Mouse (Mus musculus) MEL (cell line): Measurements from ENCODE around the gene Smo. TPM values are rescaled to one million over a fixed set of nuclear protein-coding genes. Genes with fewer than 3 reads are reported as not detected.

Experiments used
- DNase-seq: peaks from one replicate; pipeline ENCODE4 v3.0.0; 2011; ENCODE audit warnings: low read depth, low spot score
- H3K27ac ChIP-seq: 2 replicates; pipeline ENCODE4 v1.5.1; 2012; ENCODE audit warnings: low read depth, mild to moderate bottlenecking, control low read depth, low read length, moderate library complexity; ENCODE audit not compliant: control insufficient read depth
- H3K27me3 ChIP-seq, 2 experiments: fragments of 150-350 bp in 1 of 2; sonication (generic) in 1 of 2; 2 replicates each; pipeline ENCODE4 v1.6.1; 2012; ENCODE audit warnings: low read length in 2 of 2, mild to moderate bottlenecking in 2 of 2, improper control_type of control experiment in 1 of 2, moderate library complexity in 1 of 2; ENCODE audit not compliant: insufficient read depth in 2 of 2, control insufficient read depth in 1 of 2
- H3K36me3 ChIP-seq, 2 experiments: 2 replicates each; pipeline ENCODE4 v1.6.1; 2012 to 2014; ENCODE audit warnings: low read length in 2 of 2, improper control_type of control experiment in 1 of 2, inconsistent platforms in 1 of 2, mild to moderate bottlenecking in 1 of 2; ENCODE audit not compliant: insufficient read depth in 2 of 2, control insufficient read depth in 1 of 2
- H3K4me1 ChIP-seq, 2 experiments: fragments of 150-350 bp in 1 of 2; sonication (generic) in 1 of 2; 2 replicates each; pipeline ENCODE4 v1.6.1; 2012; ENCODE audit warnings: low read length in 2 of 2, improper control_type of control experiment in 1 of 2, mild to moderate bottlenecking in 1 of 2; ENCODE audit not compliant: insufficient read depth in 2 of 2, control insufficient read depth in 1 of 2
- H3K4me3 ChIP-seq, 2 experiments: fragments of 150-350 bp in 1 of 2; sonication (generic) in 1 of 2; 2 replicates each; pipeline ENCODE4 v1.5.1; 2012; ENCODE audit warnings: low read depth in 2 of 2, low read length in 2 of 2, mild to moderate bottlenecking in 2 of 2, moderate library complexity in 2 of 2, control low read depth in 1 of 2, improper control_type of control experiment in 1 of 2; ENCODE audit not compliant: control insufficient read depth in 1 of 2, insufficient read depth in 1 of 2
- H3K79me2 ChIP-seq: 2 replicates; pipeline ENCODE4 v1.6.1; 2012; ENCODE audit warnings: mild to moderate bottlenecking, low read length, moderate library complexity; ENCODE audit not compliant: control insufficient read depth, poor library complexity, insufficient read depth
- H3K9ac ChIP-seq: 2 replicates; pipeline ENCODE4 v1.6.1; 2012; ENCODE audit warnings: low read depth, mild to moderate bottlenecking, control low read depth, low read length, moderate library complexity; ENCODE audit not compliant: control insufficient read depth, poor library complexity, severe bottlenecking
- H3K9me3 ChIP-seq: fragments of 150-350 bp; sonication (generic); replicated peaks from 2 replicates; pipeline ENCODE4 v1.6.1; 2012; ENCODE audit warnings: mild to moderate bottlenecking, low read length, improper control_type of control experiment, moderate library complexity; ENCODE audit not compliant: insufficient read depth
- CHD2 ChIP-seq: IDR thresholded peaks from 2 replicates; pipeline ENCODE4 v1.6.1; 2011; ENCODE audit warnings: low read length, improper control_type of control experiment
- CTCF ChIP-seq, 3 experiments: IDR thresholded peaks in 2 of 3; conservative IDR thresholded peaks in 1 of 3; 2 replicates each; pipeline ENCODE4 v1.5.1; 2011 to 2012; ENCODE audit warnings: low read length in 3 of 3, low read depth in 2 of 3, mild to moderate bottlenecking in 2 of 3, improper control_type of control experiment in 1 of 3, inconsistent platforms in 1 of 3, mixed read lengths in 1 of 3, moderate library complexity in 1 of 3; ENCODE audit not compliant: control insufficient read depth in 1 of 3, insufficient read depth in 1 of 3, poor library complexity in 1 of 3, severe bottlenecking in 1 of 3
- E2F4 ChIP-seq: IDR thresholded peaks from 2 replicates; pipeline ENCODE4 v1.6.1; 2011; ENCODE audit warnings: low read depth, low read length, improper control_type of control experiment, borderline replicate concordance
- ETS1 ChIP-seq: IDR thresholded peaks from 2 replicates; pipeline ENCODE4 v1.6.1; 2012; ENCODE audit warnings: low read depth, mild to moderate bottlenecking, inconsistent platforms, low read length, improper control_type of control experiment, moderate library complexity
- GABPA ChIP-seq: IDR thresholded peaks from 2 replicates; pipeline ENCODE4 v1.6.1; 2012; ENCODE audit warnings: low read depth, mild to moderate bottlenecking, inconsistent platforms, low read length, improper control_type of control experiment, moderate library complexity
- HCFC1 ChIP-seq: IDR thresholded peaks from 2 replicates; pipeline ENCODE4 v1.6.1; 2012; ENCODE audit warnings: low read depth, mild to moderate bottlenecking, inconsistent platforms, low read length, improper control_type of control experiment, moderate library complexity
- MAX ChIP-seq: IDR thresholded peaks from 2 replicates; pipeline ENCODE4 v1.6.1; 2011; ENCODE audit warnings: low read length, improper control_type of control experiment
- MEF2A ChIP-seq: IDR thresholded peaks from 2 replicates; pipeline ENCODE4 v1.6.1; 2014; ENCODE audit warnings: low read depth, mild to moderate bottlenecking, inconsistent platforms, low read length, improper control_type of control experiment; ENCODE audit not compliant: poor library complexity, insufficient replicate concordance, severe bottlenecking; ENCODE audit errors: extremely low read depth
- MXI1 ChIP-seq: IDR thresholded peaks from 2 replicates; pipeline ENCODE4 v1.6.1; 2011; ENCODE audit warnings: mild to moderate bottlenecking, low read depth, low read length, improper control_type of control experiment
- MYB ChIP-seq: IDR thresholded peaks from 2 replicates; pipeline ENCODE4 v1.6.1; 2011; ENCODE audit warnings: mild to moderate bottlenecking, low read depth, low read length, improper control_type of control experiment
- MYC ChIP-seq: IDR thresholded peaks from 2 replicates; pipeline ENCODE4 v1.6.1; 2011; ENCODE audit warnings: low read depth, mild to moderate bottlenecking, low read length, improper control_type of control experiment, moderate library complexity
- NELFE ChIP-seq: IDR thresholded peaks from 2 replicates; pipeline ENCODE4 v1.6.1; 2011; ENCODE audit warnings: low read depth, low read length, improper control_type of control experiment
- NRF1 ChIP-seq: IDR thresholded peaks from 2 replicates; pipeline ENCODE4 v1.6.1; 2014; ENCODE audit warnings: low read depth, mild to moderate bottlenecking, inconsistent platforms, low read length, improper control_type of control experiment, moderate library complexity; ENCODE audit not compliant: poor library complexity, insufficient read depth, severe bottlenecking
- POLR2A ChIP-seq, 2 experiments: IDR thresholded peaks; 2 replicates each; pipeline ENCODE4 v1.6.1; 2011 to 2012; ENCODE audit warnings: low read length in 2 of 2, mild to moderate bottlenecking in 2 of 2, control low read depth in 1 of 2, improper control_type of control experiment in 1 of 2, low read depth in 1 of 2, moderate library complexity in 1 of 2; ENCODE audit not compliant: control insufficient read depth in 1 of 2, insufficient read depth in 1 of 2, poor library complexity in 1 of 2
- POLR2AphosphoS2 ChIP-seq: IDR thresholded peaks from 2 replicates; pipeline ENCODE4 v1.6.1; 2011; ENCODE audit warnings: low read length, improper control_type of control experiment
- POLR2AphosphoS5 ChIP-seq: IDR thresholded peaks from 2 replicates; pipeline ENCODE4 v1.6.1; 2012; ENCODE audit warnings: low read depth, borderline replicate concordance, mild to moderate bottlenecking, inconsistent platforms, low read length, moderate library complexity, mixed read lengths
- RAD21 ChIP-seq: IDR thresholded peaks from 2 replicates; pipeline ENCODE4 v1.6.1; 2011; ENCODE audit warnings: mild to moderate bottlenecking, low read depth, low read length, improper control_type of control experiment
- RCOR1 ChIP-seq: IDR thresholded peaks from 2 replicates; pipeline ENCODE4 v1.6.1; 2012; ENCODE audit warnings: low read depth, mild to moderate bottlenecking, inconsistent platforms, low read length, improper control_type of control experiment
- SMC3 ChIP-seq: IDR thresholded peaks from 2 replicates; pipeline ENCODE4 v1.6.1; 2011; ENCODE audit warnings: low read depth, low read length, improper control_type of control experiment
- USF1 ChIP-seq: IDR thresholded peaks from 2 replicates; pipeline ENCODE4 v1.6.1; 2014; ENCODE audit warnings: low read depth, mild to moderate bottlenecking, inconsistent platforms, low read length, improper control_type of control experiment, moderate library complexity
- ZC3H11A ChIP-seq: IDR thresholded peaks from 2 replicates; pipeline ENCODE4 v1.6.1; 2012; ENCODE audit warnings: low read depth, mild to moderate bottlenecking, inconsistent platforms, low read length, improper control_type of control experiment
- ZKSCAN1 ChIP-seq: IDR thresholded peaks from 2 replicates; pipeline ENCODE4 v1.6.1; 2012; ENCODE audit warnings: low read depth, mild to moderate bottlenecking, inconsistent platforms, low read length, improper control_type of control experiment, moderate library complexity
- ZMIZ1 ChIP-seq: IDR thresholded peaks from 2 replicates; pipeline ENCODE4 v1.6.1; 2012; ENCODE audit warnings: low read depth, mild to moderate bottlenecking, inconsistent platforms, low read length, improper control_type of control experiment, moderate library complexity
- polyA plus RNA-seq, 2 experiments: library from polyadenylated mRNA; stranded (reverse) in 1 of 2; unstranded in 1 of 2; fragments of >175 nt in 1 of 2; fragments of >200 nt in 1 of 2; gene quantifications; 2 replicates each; pipeline versions ENCODE4 v1.2.1 to v1.2.4; 2012; ENCODE audit warnings: low replicate concordance in 2 of 2, low read depth in 1 of 2; ENCODE audit not compliant: insufficient read length in 2 of 2, insufficient read depth in 1 of 2, missing spikeins in 1 of 2
- total RNA-seq: library from RNA; depleted of rRNA; stranded (reverse); fragments of 300-350 nt; gene quantifications from 2 replicates; pipeline ENCODE4 v1.2.3, GENCODE M21; 2012

Smo gene
- total and polyA plus RNA-seq, 3 experiments, result 62.6 to 83.7 TPM; not detected in 1

GRCm38 (mm10) chr6:29735336-29735688 is at the start of gene Smo (continued):
- TF ChIP-seq MXI1, result peak; percentile 40; the same call in 1 of the 2 replicates
- TF ChIP-seq CTCF (IDR thresholded peaks at IDR 0.05 in 2 of 3, conservative IDR thresholded peaks at IDR 0.05 in 1 of 3; ENCODE audit: control insufficient read depth in 1 of 3, insufficient read depth in 1 of 3, low read depth in 2 of 3, low read length in 3 of 3, poor library complexity in 1 of 3, severe bottlenecking in 1 of 3), result no peak
- TF ChIP-seq, all 39 proteins: peak for 9

- no peak overlapping the region for H3K9ac ChIP-seq
- H3K4me1 ChIP-seq, result no peaks in the 10 kb centered on the region
- no peaks in the 10 kb centered on the region for H3K79me2 ChIP-seq
- H3K36me3 ChIP-seq, result no peaks in the 10 kb centered on the region
- H3K9me3 ChIP-seq, result no peaks in the 10 kb centered on the region
- TF ChIP-seq MYB (no peak), MEF2A (no peak), SMC3 (no peak), GABPA (no peak), NELFE (no peak), POLR2AphosphoS5 (no peak), POLR2A (IDR thresholded peaks at IDR 0.05; ENCODE audit: control insufficient read depth in 1 of 2, insufficient read depth in 1 of 2, low read depth in 1 of 2, low read length in 2 of 2, poor library complexity in 1 of 2) (no peak), RCOR1 (no peak), MYC (no peak), USF1 (no peak), ZKSCAN1 (no peak), POLR2AphosphoS2 (no peak)
- DNase-seq, result no peak
- peaks cover 3 to 5% of the 10 kb centered on the region in 2 experiments for H3K27me3 ChIP-seq
- no peak overlapping the region for H3K27ac ChIP-seq
- H3K4me3 ChIP-seq, result no peak overlapping the region
Observed at GRCm38 (mm10) chr6:29685952-29686351, 49.4 kb upstream of the Smo start.

GRCm38 (mm10) chr6:29689458-29689857 is 45.8 kb upstream of the Smo start:
- Histone ChIP-seq H3K4me3 (no peak overlapping the region), H3K79me2 (peaks cover 4% of the 10 kb centered on the region), H3K9me3 (no peaks in the 10 kb centered on the region), H3K27me3 (peaks cover 9 to 14% of the 10 kb centered on the region in 2 experiments), H3K36me3 (peaks cover 0 to 4% of the 10 kb centered on the region in 2 experiments; a peak in 2 of 4 replicates), H3K4me1 (no peaks in the 10 kb centered on the region), H3K27ac (no peak overlapping the region), H3K9ac (no peak overlapping the region)
- no peak for DNase-seq
- no peak for TF ChIP-seq MYC
- no peak for TF ChIP-seq ZMIZ1
- TF ChIP-seq NRF1, result no peak
- TF ChIP-seq RAD21, result no peak
- no peak for TF ChIP-seq HCFC1
- no peak for TF ChIP-seq CHD2
- TF ChIP-seq MAX, result no peak
- no peak for TF ChIP-seq E2F4
- no peak for TF ChIP-seq GABPA
- no peak for TF ChIP-seq ETS1
- TF ChIP-seq ZC3H11A, result no peak
- TF ChIP-seq, all 39 proteins: peak for 0
